Mouse (Mus musculus) MN1 (cell line): ENCODE data around the gene Pop4.
A peak's percentile ranks its signal among the peaks of the same experiment; 100 is the strongest.

Source experiments
- DNase-seq: peaks from one replicate; pipeline ENCODE4 v3.0.0-alpha.2; 2016; ENCODE audit warnings: low spot score

Pop4 gene

DNA sequence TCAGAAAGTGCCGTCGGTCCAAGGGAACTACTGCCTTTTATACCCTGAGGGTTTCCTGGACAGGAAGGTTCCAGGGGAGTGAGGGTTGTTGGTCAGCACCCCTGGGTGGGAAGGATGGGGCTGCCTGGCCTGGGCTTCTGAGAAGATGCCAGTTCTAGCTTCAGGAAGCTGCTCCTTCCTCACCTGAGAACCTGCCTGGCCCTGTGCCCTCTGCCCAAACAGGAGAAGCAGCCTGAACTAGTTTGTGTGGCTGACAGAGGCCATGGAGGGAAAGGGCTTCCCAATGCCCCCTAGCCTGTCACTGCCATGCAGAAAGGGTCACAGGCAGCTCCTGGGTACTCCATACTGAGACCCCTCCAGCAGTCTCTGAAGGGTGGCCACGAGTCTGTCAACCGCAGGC is 51.7 kb downstream of the Pop4 start:
- DNase-seq, result no peak

GRCm38 (mm10) chr7:38218631-38219367 is 52.4 kb downstream of the Pop4 start:
- no peak for DNase-seq

GRCm38 (mm10) chr7:38217417-38218171 is 53.6 kb downstream of the Pop4 start:
- peak; percentile 28 for DNase-seq

DNA sequence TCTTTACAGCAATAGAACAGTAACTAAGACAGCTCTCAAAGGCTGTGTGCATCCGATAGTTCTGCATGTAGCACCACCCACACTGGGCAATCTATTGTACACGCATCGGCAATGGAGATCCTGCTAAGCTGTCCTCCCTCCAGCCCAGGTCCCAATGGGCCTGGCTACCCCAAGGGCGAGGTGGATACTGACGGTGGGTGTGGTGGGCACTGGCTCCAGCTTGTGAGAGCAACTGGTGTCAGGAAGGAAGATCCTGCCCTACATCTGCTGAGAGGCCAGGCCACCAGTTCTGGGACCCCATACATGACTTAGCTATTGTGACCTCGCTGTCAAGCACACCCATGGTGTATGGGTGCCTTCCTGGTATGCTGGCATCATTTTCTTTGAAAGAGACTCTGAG is 55.5 kb downstream of the Pop4 start:
- DNase-seq, result no peak

- DNase-seq, result no peak
Measured at GRCm38 (mm10) chr7:38215281-38215680, 55.9 kb downstream of the Pop4 start.

DNA sequence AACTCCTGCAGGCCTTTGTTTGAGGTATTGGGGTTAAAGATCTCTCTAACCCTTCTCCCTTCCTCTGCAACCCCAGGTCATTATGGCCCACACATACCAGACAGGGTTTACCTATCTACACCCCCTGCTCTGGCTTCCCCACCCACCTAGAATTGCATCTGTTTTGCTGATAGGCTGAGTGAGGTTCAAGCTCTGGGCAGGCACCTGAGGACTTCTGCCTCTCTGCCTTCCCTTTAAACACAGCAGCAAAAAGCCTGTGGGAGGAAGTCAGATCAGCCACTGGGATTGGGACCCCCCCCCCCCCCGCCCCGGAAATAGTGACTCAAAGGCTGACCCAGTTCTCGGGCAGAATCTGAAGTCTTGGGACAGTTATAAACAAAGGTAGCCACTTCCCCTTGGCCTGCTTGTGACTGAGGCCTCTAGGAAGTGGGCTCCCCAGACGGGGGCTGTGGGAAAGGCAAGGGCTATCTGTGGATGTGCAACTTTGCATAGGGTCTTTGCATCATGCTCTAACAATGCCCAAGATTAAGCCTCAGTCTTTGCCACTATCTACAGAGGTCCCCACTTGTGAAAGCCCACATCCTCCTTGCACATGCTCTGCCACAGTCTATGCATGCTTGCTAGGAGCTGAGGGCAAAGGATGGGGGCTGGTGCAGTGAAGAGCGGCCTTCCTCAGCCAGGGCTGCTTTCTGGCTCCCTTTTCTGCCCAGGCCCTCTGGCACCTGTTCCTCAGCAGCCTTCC is 56.6 kb downstream of the Pop4 start:
- no peak for DNase-seq

- DNase-seq, result peak; percentile 25
Measured at GRCm38 (mm10) chr7:38212651-38213062, 58.6 kb downstream of the Pop4 start.
